Mouse (Mus musculus) gastrocnemius, adult 8-10 months (tissue): ENCODE results near the gene Gm6676. TPM values are rescaled to one million over a fixed set of nuclear protein-coding genes. Genes with fewer than 3 reads are reported as not detected.
"Not testable (repeated sequence)": the region's sequence is repeated elsewhere in the genome, so short reads cannot be mapped to it uniquely, and the experiment has no call there.

Source experiments
- DNase-seq, 2 experiments: peaks; one replicate each; pipeline ENCODE4 v3.0.0; 2022; ENCODE audit warnings: low spot score in 2 of 2
- total RNA-seq, 4 experiments: library from RNA; stranded (reverse); gene quantifications; 2 replicates each; pipeline ENCODE4 v1.2.4; 2022

The Gm6676 gene
- total RNA-seq: not detected

GRCm38 (mm10) chr14:7125312-7125711, at the start of gene Gm6676:
TSS of gene Gm6676 (minus strand) at chr14:7125412.
- DNase-seq: not testable (repeated sequence)

GRCm38 (mm10) chr14:7174483-7174971, 49.3 kb upstream of the Gm6676 start, which contains the start of gene Gm3512:
TSS of gene Gm3512 (minus strand) at chr14:7174533.
- DNase-seq: not testable (repeated sequence)

- DNase-seq: not testable (repeated sequence)
Observed at GRCm38 (mm10) chr14:7105124-7105802, 19.9 kb downstream of the Gm6676 start.

GRCm38 (mm10) chr14:7100521-7100920, 24.7 kb downstream of the Gm6676 start, which contains the start of gene Gm3696:
TSS of gene Gm3696 (minus strand) at chr14:7100621.
- DNase-seq: not testable (repeated sequence)

Other genes with a start within 250 kb of the Gm6676 start
- gene Gm3667, start 235.4 kb downstream of the Gm6676 start, total RNA-seq: under 1 TPM in 1 of 4 experiments, not detected in 3; 0.20 TPM
- gene Gm6356, start 151.6 kb downstream of the Gm6676 start, total RNA-seq: not detected
- gene Gm10406, start 98.0 kb downstream of the Gm6676 start, total RNA-seq: under 1 TPM in 1 of 4 experiments, not detected in 3; 0.17 TPM
- not detected for gene Gm3685, start 80.4 kb downstream of the Gm6676 start, total RNA-seq
- under 1 TPM in 2 of 4 experiments, not detected in 2; 0.20 to 0.24 TPM for gene Gm3696, start 24.8 kb downstream of the Gm6676 start, total RNA-seq
- gene Gm3512, start 49.1 kb upstream of the Gm6676 start, total RNA-seq: not detected
- gene Gm16434, start 69.1 kb upstream of the Gm6676 start, total RNA-seq: not detected
- not detected for gene Gm3727, start 139.3 kb upstream of the Gm6676 start, total RNA-seq
- not detected for gene Gm3739, start 189.6 kb upstream of the Gm6676 start, total RNA-seq
- gene Gm5797, start 207.0 kb upstream of the Gm6676 start, total RNA-seq: not detected
- gene Gm8374, start 239.7 kb upstream of the Gm6676 start, total RNA-seq: not detected